Comparison of ENCODE assay signal across 11 mouse cellular contexts in genomic region chr1:66987558-66988190, GRCm38 (mm10). TPM values are rescaled to one million over a fixed set of nuclear protein-coding genes. Genes with fewer than 3 reads are reported as not detected.
DNase-seq lines count a peak whose midpoint lies in the region; ATAC-seq and TF ChIP-seq lines count a peak whose summit lies in the region.
"Had no signal": no experiment of that assay in that cellular context is flagged by ENCODE, and none has a peak within 500 bp of the region (broad histone marks: within the 10 kb centered on the region; RNA-seq: fewer than 3 reads in every experiment).

No protein-coding gene starts in this region.

- H3K27ac ChIP-seq in lung, postnatal 0 days (ENCODE audit: low read length) = no peak overlapping the region
- H3K27ac ChIP-seq in embryonic facial prominence, embryonic 10.5 days (replicated peaks) = no peak overlapping the region
- no peak overlapping the region for H3K27ac ChIP-seq in intestine, embryonic 15.5 days
- peak overlapping the region; percentile 48; the same call in 1 of the 2 replicates for H3K27ac ChIP-seq in neural tube, embryonic 15.5 days (replicated peaks)

- H3K36me3 ChIP-seq in lung, postnatal 0 days (ENCODE audit: insufficient read depth, low read length) = no peaks in the 10 kb centered on the region
- no peaks in the 10 kb centered on the region for H3K36me3 ChIP-seq in embryonic facial prominence, embryonic 10.5 days (replicated peaks)
- no peaks in the 10 kb centered on the region for H3K36me3 ChIP-seq in intestine, embryonic 15.5 days
- no peaks in the 10 kb centered on the region for H3K36me3 ChIP-seq in neural tube, embryonic 15.5 days

- H3K9me3 ChIP-seq in lung, postnatal 0 days (ENCODE audit: low read length) = no peaks in the 10 kb centered on the region
- no peaks in the 10 kb centered on the region for H3K9me3 ChIP-seq in embryonic facial prominence, embryonic 10.5 days
- no peaks in the 10 kb centered on the region for H3K9me3 ChIP-seq in intestine, embryonic 15.5 days
- no peaks in the 10 kb centered on the region for H3K9me3 ChIP-seq in neural tube, embryonic 15.5 days (replicated peaks)

- ATAC-seq in lung, postnatal 0 days = peak; percentile 67
- peak; percentile 74 for ATAC-seq in intestine, embryonic 15.5 days
- ATAC-seq in neural tube, embryonic 15.5 days (ENCODE audit: low FRiP score) = peak; percentile 58; the same call in 1 of the 2 replicates
- ATAC-seq: Patski had no signal

- H3K4me2 ChIP-seq in lung, postnatal 0 days (replicated peaks; ENCODE audit: low read depth, low read length) = 0 out of 2 replicates have a peak overlapping the region, but pooled peaks have one; percentile 19
- H3K4me2 ChIP-seq in intestine, embryonic 15.5 days (replicated peaks) = peak overlapping the region; percentile 15; the same call in 1 of the 2 replicates
- peak overlapping the region; percentile 45 for H3K4me2 ChIP-seq in neural tube, embryonic 15.5 days

- H3K4me1 ChIP-seq in lung, postnatal 0 days (ENCODE audit: insufficient read depth, low read depth, low read length) = no peaks in the 10 kb centered on the region
- peaks cover 12% of the 10 kb centered on the region for H3K4me1 ChIP-seq in embryonic facial prominence, embryonic 10.5 days
- no peaks in the 10 kb centered on the region for H3K4me1 ChIP-seq in intestine, embryonic 15.5 days (replicated peaks)
- H3K4me1 ChIP-seq in neural tube, embryonic 15.5 days = peaks cover 20% of the 10 kb centered on the region

- DNase-seq in lung, postnatal 0 days (ENCODE audit: low spot score) = peak; percentile 34
- no peak for DNase-seq in lung, adult 18-20 months
- peak; percentile 20 for DNase-seq in embryonic facial prominence, embryonic 10.5 days (ENCODE audit: low spot score)
- no peak for DNase-seq in cerebellum, adult 18-20 months
- no peak for DNase-seq in adipocyte (ENCODE audit: low spot score)
- DNase-seq in layer of hippocampus, adult 9-10 months (ENCODE audit: low spot score) = no peak
- DNase-seq: cerebellum, adult 11-12 months; gastrocnemius, postnatal 25 days had no signal

- 0 out of 2 replicates have a peak, but pooled peaks have one; percentile 18 for TF ChIP-seq EP300 in lung, postnatal 0 days (IDR thresholded peaks at IDR 0.05)

- H3K9ac ChIP-seq in lung, postnatal 0 days (replicated peaks; ENCODE audit: low read depth) = no peak overlapping the region
- H3K9ac ChIP-seq in intestine, embryonic 15.5 days = no peak overlapping the region
- no peak overlapping the region for H3K9ac ChIP-seq in neural tube, embryonic 15.5 days (replicated peaks)

- H3K4me3 ChIP-seq in lung, postnatal 0 days (ENCODE audit: low read depth, low read length) = no peak overlapping the region
- no peak overlapping the region for H3K4me3 ChIP-seq in embryonic facial prominence, embryonic 10.5 days
- no peak overlapping the region for H3K4me3 ChIP-seq in intestine, embryonic 15.5 days (replicated peaks)
- peak overlapping the region; percentile 24 for H3K4me3 ChIP-seq in neural tube, embryonic 15.5 days (replicated peaks)

- no peaks in the 10 kb centered on the region for H3K27me3 ChIP-seq in lung, postnatal 0 days (replicated peaks; ENCODE audit: insufficient read depth, low read length)
- no peaks in the 10 kb centered on the region for H3K27me3 ChIP-seq in embryonic facial prominence, embryonic 10.5 days (replicated peaks; ENCODE audit: low read depth, poor library complexity, severe bottlenecking)
- H3K27me3 ChIP-seq in intestine, embryonic 15.5 days (replicated peaks) = no peaks in the 10 kb centered on the region
- no peaks in the 10 kb centered on the region for H3K27me3 ChIP-seq in neural tube, embryonic 15.5 days (replicated peaks)

- no peak for TF ChIP-seq CTCF in lung, postnatal 0 days (IDR thresholded peaks at IDR 0.05)

- 46% methylated on average over 18 of the region's 18 CpGs for WGBS in lung, postnatal 0 days
- WGBS in embryonic facial prominence, embryonic 10.5 days = 80% methylated on average over 18 of the region's 18 CpGs
- 60% methylated on average over 18 of the region's 18 CpGs for WGBS in intestine, embryonic 15.5 days
- WGBS in neural tube, embryonic 15.5 days = 31% methylated on average over 18 of the region's 18 CpGs

RNA-seq across cellular contexts. Expression of gene Myl1, which starts 42.5 kb away (rescaled TPM):
- polyA plus RNA-seq in lung, postnatal 0 days (2015; fragmentation: Nextera tagmentation; extraction: Ambion mirVana) = 4.0 and 4.3 TPM in 2 replicates
- polyA plus RNA-seq in embryonic facial prominence, embryonic 10.5 days (2016; fragmentation: Nextera tagmentation; extraction: Ambion mirVana) = 0.54 and 1.3 TPM in 2 replicates
- polyA plus RNA-seq in intestine, embryonic 15.5 days (2015; fragmentation: Nextera tagmentation; extraction: Ambion mirVana) = 9.3 and 18.1 TPM in 2 replicates
- polyA plus RNA-seq in neural tube, embryonic 15.5 days (2015; fragmentation: Nextera tagmentation; extraction: Ambion mirVana) = 44.4 and 65.8 TPM in 2 replicates
- polyA plus RNA-seq: Patski had no signal

RNA-seq across cellular contexts. Expression of gene Lancl1, which starts 51.0 kb away (rescaled TPM):
- 65.9 and 68.0 TPM in 2 replicates for polyA plus RNA-seq in lung, postnatal 0 days (2015; fragmentation: Nextera tagmentation; extraction: Ambion mirVana)
- polyA plus RNA-seq in embryonic facial prominence, embryonic 10.5 days (2016; fragmentation: Nextera tagmentation; extraction: Ambion mirVana) = 70.7 and 79.7 TPM in 2 replicates
- 68.5 and 71.6 TPM in 2 replicates for polyA plus RNA-seq in intestine, embryonic 15.5 days (2015; fragmentation: Nextera tagmentation; extraction: Ambion mirVana)
- polyA plus RNA-seq in neural tube, embryonic 15.5 days (2015; fragmentation: Nextera tagmentation; extraction: Ambion mirVana) = 193 and 200 TPM in 2 replicates

Comparison
In these comparisons a context has a peak if more than half of its experiments do, and no peak if none do; other contexts are left out.
1. DNase-seq: peak in lung, postnatal 0 days (single experiment) and embryonic facial prominence, embryonic 10.5 days (single experiment); none in lung, adult 18-20 months (0 of 2), cerebellum, adult 18-20 months (0 of 2), adipocyte (single experiment) and layer of hippocampus, adult 9-10 months (single experiment).
2. Peak in every context shown above with its lines, with median percentiles within 50 percentile points of each other: ATAC-seq and H3K4me2 ChIP-seq.